Mouse (Mus musculus) intestine, postnatal 0 days (tissue): ENCODE measurements at regions not wholly inside any gene's neighbourhood (a gene's known extent, or its start where the extent isn't known, plus 50 kb on each side); places are given as distances from the start of the nearest gene placed in this dataset.

ENCODE experiments used
- ATAC-seq: fragments of 200-750 bp; cut with Nextera tagmentation; 2 replicates; pipeline ENCODE4 v1.8.0; 2017; ENCODE audit warnings: mild to moderate bottlenecking, moderate TSS enrichment, moderate library complexity
- H3K27ac ChIP-seq: fragments of 300-500 bp; sonication (generic); 2 replicates; pipeline ENCODE4 v1.5.1; 2014; ENCODE audit warnings: mild to moderate bottlenecking, low read depth, low read length, moderate library complexity
- H3K27me3 ChIP-seq: fragments of 300-500 bp; sonication (generic); replicated peaks from 2 replicates; pipeline ENCODE4 v1.6.1; 2014; ENCODE audit warnings: low read length, mixed read lengths; ENCODE audit not compliant: control insufficient read depth, insufficient read depth
- H3K36me3 ChIP-seq: fragments of 300-500 bp; sonication (generic); 2 replicates; pipeline ENCODE4 v1.6.1; 2014; ENCODE audit warnings: mild to moderate bottlenecking, moderate library complexity; ENCODE audit not compliant: control insufficient read depth, insufficient read depth
- H3K4me1 ChIP-seq: fragments of 300-500 bp; sonication (generic); replicated peaks from 2 replicates; pipeline ENCODE4 v1.6.1; 2014; ENCODE audit warnings: antibody characterized with exemption, low read length, mixed read lengths; ENCODE audit not compliant: control insufficient read depth, insufficient read depth
- H3K4me2 ChIP-seq: fragments of 300-500 bp; sonication (generic); replicated peaks from 2 replicates; pipeline ENCODE4 v1.6.1; 2014; ENCODE audit warnings: low read depth, mild to moderate bottlenecking, moderate library complexity
- H3K4me3 ChIP-seq: fragments of 300-500 bp; sonication (generic); 2 replicates; pipeline ENCODE4 v1.5.1; 2014; ENCODE audit warnings: low read depth, low read length
- H3K9ac ChIP-seq: fragments of 300-500 bp; sonication (generic); 2 replicates; pipeline ENCODE4 v1.6.1; 2014; ENCODE audit warnings: mild to moderate bottlenecking, low read depth, low read length
- H3K9me3 ChIP-seq: fragments of 300-500 bp; sonication (generic); 2 replicates; pipeline ENCODE4 v1.6.1; 2016; ENCODE audit warnings: mixed run types; ENCODE audit not compliant: control insufficient read depth
- CTCF ChIP-seq: sonication (generic); IDR thresholded peaks from 2 replicates; pipeline ENCODE4 v1.5.1; 2016; ENCODE audit warnings: low read depth, mild to moderate bottlenecking, control low read depth, antibody characterized with exemption, moderate library complexity
- WGBS: fragments of 180-500 bp; shearing (Covaris S2); extraction: QIAGEN DNeasy Blood & Tissue Kit; methylation state at CpG from one replicate; pipeline ENCODE4 v1.1.7; 2014; 5-methylcytosine and 5-hydroxymethylcytosine counted together

DNA sequence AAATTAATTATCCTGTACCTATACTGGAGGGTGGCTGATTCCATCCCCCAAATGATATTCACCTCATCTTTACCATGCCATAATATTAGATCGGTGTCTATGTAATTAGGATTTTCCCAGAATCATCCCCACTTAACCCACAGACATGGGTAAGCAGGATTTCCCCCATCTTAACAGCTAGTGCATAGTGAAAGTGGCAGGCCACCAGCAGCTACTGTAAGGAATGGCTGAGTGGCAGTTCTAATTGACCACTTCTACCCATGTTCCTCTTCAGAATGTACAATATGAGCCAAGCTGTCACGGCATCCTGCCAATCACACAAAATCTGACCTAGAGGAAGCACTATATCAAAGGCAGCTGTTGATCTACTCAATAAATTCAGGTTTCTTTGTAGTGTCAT, 455.8 kb downstream of the Meis1 start:
- no peak for ATAC-seq
- H3K9ac ChIP-seq = no peak overlapping the region
- H3K4me2 ChIP-seq = no peak overlapping the region
- no peak for TF ChIP-seq CTCF
- no peaks in the 10 kb centered on the region for H3K9me3 ChIP-seq
- no peaks in the 10 kb centered on the region for H3K36me3 ChIP-seq
- no peak overlapping the region for H3K4me3 ChIP-seq
- WGBS = 94% methylated on average over 2 of the region's 2 CpGs
- H3K4me1 ChIP-seq = no peaks in the 10 kb centered on the region
- no peak overlapping the region for H3K27ac ChIP-seq
- H3K27me3 ChIP-seq = no peaks in the 10 kb centered on the region

- Histone ChIP-seq H3K27ac (no peak overlapping the region), H3K27me3 (no peaks in the 10 kb centered on the region), H3K4me3 (no peak overlapping the region), H3K36me3 (no peaks in the 10 kb centered on the region), H3K9me3 (no peaks in the 10 kb centered on the region), H3K4me2 (no peak overlapping the region), H3K9ac (no peak overlapping the region), H3K4me1 (no peaks in the 10 kb centered on the region)
- no peak for ATAC-seq
- TF ChIP-seq CTCF = no peak
- WGBS = 34% methylated on average over 4 of the region's 4 CpGs
Observed at GRCm38 (mm10) chr11:18558665-18559064, 460.1 kb downstream of the Meis1 start.

GRCm38 (mm10) chr11:18535592-18535857, 483.3 kb downstream of the Meis1 start:
- H3K9ac ChIP-seq = no peak overlapping the region
- no peak overlapping the region for H3K27ac ChIP-seq
- ATAC-seq = no peak
- TF ChIP-seq CTCF = no peak
- no peaks in the 10 kb centered on the region for H3K36me3 ChIP-seq
- H3K4me1 ChIP-seq = no peaks in the 10 kb centered on the region
- no peaks in the 10 kb centered on the region for H3K9me3 ChIP-seq
- no peak overlapping the region for H3K4me3 ChIP-seq
- no peak overlapping the region for H3K4me2 ChIP-seq
- 54% methylated on average over 2 of the region's 2 CpGs for WGBS
- no peaks in the 10 kb centered on the region for H3K27me3 ChIP-seq

- H3K27ac ChIP-seq = no peak overlapping the region
- H3K9me3 ChIP-seq = no peaks in the 10 kb centered on the region
- 69% methylated on average over 7 of the region's 7 CpGs for WGBS
- no peak overlapping the region for H3K4me2 ChIP-seq
- no peak for ATAC-seq
- no peaks in the 10 kb centered on the region for H3K4me1 ChIP-seq
- no peak overlapping the region for H3K9ac ChIP-seq
- no peaks in the 10 kb centered on the region for H3K27me3 ChIP-seq
- no peaks in the 10 kb centered on the region for H3K36me3 ChIP-seq
- no peak for TF ChIP-seq CTCF
- H3K4me3 ChIP-seq = no peak overlapping the region
Observed at GRCm38 (mm10) chr11:18534807-18535591, 483.8 kb downstream of the Meis1 start.

- no peak for ATAC-seq
- Histone ChIP-seq H3K4me1 (no peaks in the 10 kb centered on the region), H3K36me3 (no peaks in the 10 kb centered on the region), H3K9ac (no peak overlapping the region), H3K9me3 (no peaks in the 10 kb centered on the region), H3K27me3 (no peaks in the 10 kb centered on the region), H3K4me3 (no peak overlapping the region), H3K4me2 (no peak overlapping the region), H3K27ac (no peak overlapping the region)
- 0 out of 2 replicates have a peak, but pooled peaks have one; percentile 5 for TF ChIP-seq CTCF
- WGBS = 47% methylated on average over 2 of the region's 2 CpGs
Observed at GRCm38 (mm10) chr11:18531264-18532110, 487.3 kb downstream of the Meis1 start.

GRCm38 (mm10) chr11:18528568-18528967, 490.2 kb downstream of the Meis1 start:
- no peaks in the 10 kb centered on the region for H3K9me3 ChIP-seq
- H3K9ac ChIP-seq = no peak overlapping the region
- no peaks in the 10 kb centered on the region for H3K36me3 ChIP-seq
- no peak overlapping the region for H3K27ac ChIP-seq
- peak; percentile 68 for ATAC-seq
- 24% methylated on average over 4 of the region's 4 CpGs for WGBS
- H3K4me2 ChIP-seq = no peak overlapping the region
- H3K4me3 ChIP-seq = no peak overlapping the region
- H3K4me1 ChIP-seq = no peaks in the 10 kb centered on the region
- TF ChIP-seq CTCF = no peak
- no peaks in the 10 kb centered on the region for H3K27me3 ChIP-seq
